In genomic region chr10:127341360-127341690, GRCm38 (mm10) we compare ENCODE assay signal across 8 mouse cellular contexts. TPM values are rescaled to one million over a fixed set of nuclear protein-coding genes. Genes with fewer than 3 reads are reported as not detected.
A peak's percentile ranks its signal among the peaks of the same experiment; 100 is the strongest.
DNase-seq lines count a peak whose midpoint lies in the region; ATAC-seq lines count a peak whose summit lies in the region.

No protein-coding gene starts in this region.

- H3K27ac ChIP-seq in kidney, embryonic 14.5 days (ENCODE audit: low read depth, low read length): peak overlapping the region; percentile 87
- peak overlapping the region; percentile 81 for H3K27ac ChIP-seq in intestine, embryonic 15.5 days

- H3K4me3 ChIP-seq in kidney, embryonic 14.5 days (ENCODE audit: low read length): peak overlapping the region; percentile 53
- H3K4me3 ChIP-seq in intestine, embryonic 15.5 days (replicated peaks): peak overlapping the region; percentile 49

- peak overlapping the region; percentile 73 for H3K4me2 ChIP-seq in kidney, embryonic 14.5 days (replicated peaks; ENCODE audit: low read depth, low read length)
- H3K4me2 ChIP-seq in intestine, embryonic 15.5 days (replicated peaks): peak overlapping the region; percentile 82

- peaks cover 10% of the 10 kb centered on the region for H3K36me3 ChIP-seq in kidney, embryonic 14.5 days (ENCODE audit: control insufficient read depth, insufficient read depth, low read length)
- H3K36me3 ChIP-seq in intestine, embryonic 15.5 days: no peaks in the 10 kb centered on the region

- peaks cover 3% of the 10 kb centered on the region; the same call in 1 of the 2 replicates for H3K27me3 ChIP-seq in kidney, embryonic 14.5 days (ENCODE audit: control insufficient read depth, insufficient read depth, low read length)
- peaks cover 10% of the 10 kb centered on the region for H3K27me3 ChIP-seq in intestine, embryonic 15.5 days (replicated peaks)

- no peak for DNase-seq in kidney, postnatal 4 days
- DNase-seq in embryo, embryonic 11 days: peak; percentile 65
- peak; percentile 64 for DNase-seq in neural tube, embryonic 10.5 days (ENCODE audit: extremely low spot score, low spot score)
- no peak for DNase-seq in left cerebral cortex, adult 9 months (ENCODE audit: low spot score in 2 of 2)
- DNase-seq in spleen, postnatal 4 days (ENCODE audit: low spot score in 2 of 2): no peak

- no peaks in the 10 kb centered on the region for H3K9me3 ChIP-seq in kidney, embryonic 14.5 days (ENCODE audit: control insufficient read depth, low read length)
- no peaks in the 10 kb centered on the region for H3K9me3 ChIP-seq in intestine, embryonic 15.5 days

- 0% methylated on average over 9 of the region's 11 CpGs for WGBS in kidney, embryonic 14.5 days
- 2% methylated on average over 8 of the region's 11 CpGs for WGBS in intestine, embryonic 15.5 days

- ATAC-seq in kidney, embryonic 14.5 days (ENCODE audit: low FRiP score, low TSS enrichment): no peak
- no peak for ATAC-seq in intestine, embryonic 15.5 days
- no peak for ATAC-seq in activated CD4-positive, CD25-positive, alpha-beta regulatory T cell, adult 4 months

- peak overlapping the region; percentile 57 for H3K9ac ChIP-seq in kidney, embryonic 14.5 days (ENCODE audit: low read depth, low read length)
- peak overlapping the region; percentile 43 for H3K9ac ChIP-seq in intestine, embryonic 15.5 days

- H3K4me1 ChIP-seq in kidney, embryonic 14.5 days (ENCODE audit: control insufficient read depth, insufficient read depth, low read length): peaks cover 9% of the 10 kb centered on the region
- peaks cover 17% of the 10 kb centered on the region for H3K4me1 ChIP-seq in intestine, embryonic 15.5 days (replicated peaks)

RNA-seq across cellular contexts. Expression of gene Gli1, which starts 0.4 kb away (rescaled TPM):
- 8.2 and 9.2 TPM in 2 replicates for polyA plus RNA-seq in kidney, embryonic 14.5 days (2014; fragmentation: Nextera tagmentation; extraction: Ambion mirVana)
- polyA plus RNA-seq in intestine, embryonic 15.5 days (2015; fragmentation: Nextera tagmentation; extraction: Ambion mirVana): 7.5 and 8.1 TPM in 2 replicates
- polyA plus RNA-seq in activated CD4-positive, CD25-positive, alpha-beta regulatory T cell, adult 4 months (2017; shearing (Covaris generic)): under 1 TPM; 0.15 to 0.75 TPM

RNA-seq across cellular contexts. Expression of gene Inhbe, which starts 12.9 kb away (rescaled TPM):
- polyA plus RNA-seq in kidney, embryonic 14.5 days (2014; fragmentation: Nextera tagmentation; extraction: Ambion mirVana): 0.07 and 0.08 TPM in 2 replicates
- polyA plus RNA-seq in intestine, embryonic 15.5 days (2015; fragmentation: Nextera tagmentation; extraction: Ambion mirVana): 0.03 TPM in 1 of 2 replicates, not detected in the other
- under 1 TPM in 1 of 2 experiments, not detected in 1; 0.07 TPM for polyA plus RNA-seq in activated CD4-positive, CD25-positive, alpha-beta regulatory T cell, adult 4 months (2017; shearing (Covaris generic))

RNA-seq across cellular contexts. Expression of gene Arhgap9, which starts 19.6 kb away (rescaled TPM):
- polyA plus RNA-seq in kidney, embryonic 14.5 days (2014; fragmentation: Nextera tagmentation; extraction: Ambion mirVana): 3.0 and 3.1 TPM in 2 replicates
- 6.1 and 6.7 TPM in 2 replicates for polyA plus RNA-seq in intestine, embryonic 15.5 days (2015; fragmentation: Nextera tagmentation; extraction: Ambion mirVana)
- polyA plus RNA-seq in activated CD4-positive, CD25-positive, alpha-beta regulatory T cell, adult 4 months (2017; shearing (Covaris generic)): 100 to 1,000 TPM; 125 TPM

RNA-seq across cellular contexts. Expression of gene Inhbc, which starts 28.9 kb away (rescaled TPM):
- polyA plus RNA-seq in kidney, embryonic 14.5 days (2014; fragmentation: Nextera tagmentation; extraction: Ambion mirVana): 0.10 and 0.22 TPM in 2 replicates
- polyA plus RNA-seq in intestine, embryonic 15.5 days (2015; fragmentation: Nextera tagmentation; extraction: Ambion mirVana): 0.18 TPM in 1 of 2 replicates, not detected in the other
- not detected for polyA plus RNA-seq in activated CD4-positive, CD25-positive, alpha-beta regulatory T cell, adult 4 months (2017; shearing (Covaris generic))

RNA-seq across cellular contexts. Expression of gene Mars, which starts 29.7 kb away (rescaled TPM):
- 93.9 and 146 TPM in 2 replicates for polyA plus RNA-seq in kidney, embryonic 14.5 days (2014; fragmentation: Nextera tagmentation; extraction: Ambion mirVana)
- 113 and 129 TPM in 2 replicates for polyA plus RNA-seq in intestine, embryonic 15.5 days (2015; fragmentation: Nextera tagmentation; extraction: Ambion mirVana)
- polyA plus RNA-seq in activated CD4-positive, CD25-positive, alpha-beta regulatory T cell, adult 4 months (2017; shearing (Covaris generic)): 10 to 100 TPM; 21.6 to 21.9 TPM

Comparison
In these comparisons a context has a peak if more than half of its experiments do, and no peak if none do; other contexts are left out.
1. DNase-seq: peak in embryo, embryonic 11 days (single experiment) and neural tube, embryonic 10.5 days (single experiment); none in kidney, postnatal 4 days (0 of 2), left cerebral cortex, adult 9 months (0 of 2) and spleen, postnatal 4 days (0 of 2).
2. RNA of gene Arhgap9, which starts 19.6 kb away (polyA plus RNA-seq): 125 TPM in activated CD4-positive, CD25-positive, alpha-beta regulatory T cell, adult 4 months; 6.1 to 6.7 TPM in intestine, embryonic 15.5 days and 3.0 to 3.1 TPM in kidney, embryonic 14.5 days; every median in the first group is over 10 times any median in the second.